Mouse (Mus musculus) CD4-positive helper T cell, adult 2 months (primary cell): ENCODE data around the gene Phactr1.

Experiments
- DNase-seq: peaks from one replicate; pipeline ENCODE4 v3.0.0-alpha.2; 2012; ENCODE audit warnings: low read depth, missing footprints, low spot score

Phactr1 gene

GRCm38 (mm10) chr13:42680391-42680994 is at the start of gene Phactr1:
Gene Phactr1, plus strand, starts transcription at chr13:42680623.
- no peak for DNase-seq

GRCm38 (mm10) chr13:42634908-42635307 is 45.5 kb upstream of the Phactr1 start:
- no peak for DNase-seq

GRCm38 (mm10) chr13:42650228-42650627 is 30.2 kb upstream of the Phactr1 start:
- DNase-seq: no peak

GRCm38 (mm10) chr13:42656643-42657315 is 23.6 kb upstream of the Phactr1 start:
- DNase-seq: no peak

GRCm38 (mm10) chr13:42671651-42672290 is 8.7 kb upstream of the Phactr1 start:
- no peak for DNase-seq

GRCm38 (mm10) chr13:42681299-42681698 is 876 bp downstream of the Phactr1 start:
- DNase-seq: no peak

- no peak for DNase-seq
Observed at GRCm38 (mm10) chr13:42684181-42684580, 3.8 kb downstream of the Phactr1 start.

GRCm38 (mm10) chr13:42692233-42692632 is 11.8 kb downstream of the Phactr1 start:
- DNase-seq: no peak

GRCm38 (mm10) chr13:42696641-42697040 is 16.2 kb downstream of the Phactr1 start:
- no peak for DNase-seq

- DNase-seq: no peak
Observed at GRCm38 (mm10) chr13:42709148-42709547, 28.7 kb downstream of the Phactr1 start.

- DNase-seq: no peak
Observed at GRCm38 (mm10) chr13:42709611-42710331, 29.3 kb downstream of the Phactr1 start.

GRCm38 (mm10) chr13:42711510-42711909 is 31.1 kb downstream of the Phactr1 start:
- no peak for DNase-seq

GRCm38 (mm10) chr13:42719401-42719800 is 39.0 kb downstream of the Phactr1 start:
- DNase-seq: no peak

GRCm38 (mm10) chr13:42720135-42720534 is 39.7 kb downstream of the Phactr1 start:
- DNase-seq: no peak

GRCm38 (mm10) chr13:42720648-42721047 is 40.2 kb downstream of the Phactr1 start:
- no peak for DNase-seq

GRCm38 (mm10) chr13:42724011-42724410 is 43.6 kb downstream of the Phactr1 start:
- no peak for DNase-seq

- DNase-seq: no peak
Observed at GRCm38 (mm10) chr13:42725709-42726231, 45.3 kb downstream of the Phactr1 start.

- DNase-seq: no peak
Observed at GRCm38 (mm10) chr13:42737486-42737885, 57.1 kb downstream of the Phactr1 start.

- DNase-seq: no peak
Observed at GRCm38 (mm10) chr13:42738152-42738551, 57.7 kb downstream of the Phactr1 start.

- no peak for DNase-seq
Observed at GRCm38 (mm10) chr13:42742226-42742625, 61.8 kb downstream of the Phactr1 start.

- no peak for DNase-seq
Observed at GRCm38 (mm10) chr13:42744467-42744866, 64.0 kb downstream of the Phactr1 start.
